ENCODE assay signal across 8 mouse cellular contexts in genomic region chr2:148409141-148409540, GRCm38 (mm10). TPM values are rescaled to one million over a fixed set of nuclear protein-coding genes. Genes with fewer than 3 reads are reported as not detected.
DNase-seq lines count a peak whose midpoint lies in the region; ATAC-seq and TF ChIP-seq lines count a peak whose summit lies in the region.

No protein-coding gene starts in this region.

- DNase-seq in adipocyte (ENCODE audit: low spot score), result peak; percentile 92
- DNase-seq in embryo, embryonic 11 days, result peak; percentile 74
- DNase-seq in skeletal muscle tissue, adult 2 months (ENCODE audit: low read depth, low spot score), result peak; percentile 85
- peak; percentile 67 for DNase-seq in yolk sac, embryonic 10.5 days (ENCODE audit: low spot score)

- 0 out of 2 replicates have a peak overlapping the region, but pooled peaks have one; percentile 79 for H3K4me2 ChIP-seq in intestine, postnatal 0 days (replicated peaks; ENCODE audit: low read depth)
- H3K4me2 ChIP-seq in limb, embryonic 12.5 days, result no peak overlapping the region
- no peak overlapping the region for H3K4me2 ChIP-seq in midbrain, embryonic 12.5 days (replicated peaks)

- H3K27me3 ChIP-seq in intestine, postnatal 0 days (replicated peaks; ENCODE audit: control insufficient read depth, insufficient read depth, low read length), result peaks cover 18% of the 10 kb centered on the region
- H3K27me3 ChIP-seq in limb, embryonic 12.5 days, result peaks cover 47% of the 10 kb centered on the region
- H3K27me3 ChIP-seq in midbrain, embryonic 12.5 days, result peaks cover 54% of the 10 kb centered on the region

- H3K4me1 ChIP-seq in intestine, postnatal 0 days (replicated peaks; ENCODE audit: control insufficient read depth, insufficient read depth, low read length), result peaks cover 5% of the 10 kb centered on the region; the same call in 1 of the 2 replicates
- peaks cover 27% of the 10 kb centered on the region for H3K4me1 ChIP-seq in limb, embryonic 12.5 days (replicated peaks)
- peaks cover 24% of the 10 kb centered on the region for H3K4me1 ChIP-seq in midbrain, embryonic 12.5 days

- no peak overlapping the region for H3K4me3 ChIP-seq in intestine, postnatal 0 days (ENCODE audit: low read depth, low read length)
- no peak overlapping the region for H3K4me3 ChIP-seq in limb, embryonic 12.5 days (replicated peaks)
- H3K4me3 ChIP-seq in midbrain, embryonic 12.5 days, result no peak overlapping the region

- peak; percentile 56 for ATAC-seq in granulocyte monocyte progenitor cell, adult 5-6 weeks (replicated peaks; ENCODE audit: poor library complexity, severe bottlenecking)
- ATAC-seq in intestine, postnatal 0 days, result peak; percentile 83
- peak; percentile 81 for ATAC-seq in limb, embryonic 12.5 days (ENCODE audit: insufficient number of reproducible peaks, insufficient read depth, low FRiP score, low TSS enrichment, low read depth)
- ATAC-seq in midbrain, embryonic 12.5 days (ENCODE audit: low FRiP score, low read depth), result peak; percentile 81

- H3K36me3 ChIP-seq in intestine, postnatal 0 days (ENCODE audit: control insufficient read depth, insufficient read depth), result no peaks in the 10 kb centered on the region
- no peaks in the 10 kb centered on the region for H3K36me3 ChIP-seq in limb, embryonic 12.5 days
- H3K36me3 ChIP-seq in midbrain, embryonic 12.5 days, result no peaks in the 10 kb centered on the region

- no peaks in the 10 kb centered on the region for H3K9me3 ChIP-seq in intestine, postnatal 0 days (ENCODE audit: control insufficient read depth)
- H3K9me3 ChIP-seq in limb, embryonic 12.5 days, result no peaks in the 10 kb centered on the region
- H3K9me3 ChIP-seq in midbrain, embryonic 12.5 days, result no peaks in the 10 kb centered on the region

- H3K27ac ChIP-seq in intestine, postnatal 0 days (ENCODE audit: low read depth, low read length), result no peak overlapping the region
- H3K27ac ChIP-seq in limb, embryonic 12.5 days, result no peak overlapping the region
- no peak overlapping the region for H3K27ac ChIP-seq in midbrain, embryonic 12.5 days (replicated peaks)

- no peak overlapping the region for H3K9ac ChIP-seq in intestine, postnatal 0 days (ENCODE audit: low read depth, low read length)
- H3K9ac ChIP-seq in limb, embryonic 12.5 days (replicated peaks), result no peak overlapping the region
- no peak overlapping the region for H3K9ac ChIP-seq in midbrain, embryonic 12.5 days (replicated peaks)

- TF ChIP-seq CTCF in intestine, postnatal 0 days (IDR thresholded peaks at IDR 0.05; ENCODE audit: low read depth), result peak; percentile 97

- whole genome bisulfite sequencing in intestine, postnatal 0 days, result 23% methylated on average over 9 of the region's 9 CpGs
- 28% methylated on average over 9 of the region's 9 CpGs for WGBS in limb, embryonic 12.5 days
- 12% methylated on average over 6 of the region's 9 CpGs for WGBS in midbrain, embryonic 12.5 days

RNA-seq across cellular contexts. Expression of gene Thbd, which starts 1.2 kb away (rescaled TPM):
- total RNA-seq in granulocyte monocyte progenitor cell, adult 5-6 weeks (2014; fragmentation: Nextera tagmentation), result 9.7 and 14.6 TPM in 2 replicates
- 11.8 and 13.0 TPM in 2 replicates for total RNA-seq in granulocyte monocyte progenitor cell, adult 5-6 weeks (2017)
- 18.1 and 18.3 TPM in 2 replicates for polyA plus RNA-seq in intestine, postnatal 0 days (2015; fragmentation: Nextera tagmentation; extraction: Ambion mirVana)
- polyA plus RNA-seq in limb, embryonic 12.5 days (2016; fragmentation: Nextera tagmentation; extraction: Ambion mirVana), result 4.8 and 6.2 TPM in 2 replicates
- 11.9 and 23.5 TPM in 2 replicates for polyA plus RNA-seq in midbrain, embryonic 12.5 days (2016; fragmentation: Nextera tagmentation; extraction: Ambion mirVana)

RNA-seq across cellular contexts. Expression of gene Sstr4, which starts 14.0 kb away (rescaled TPM):
- total RNA-seq in granulocyte monocyte progenitor cell, adult 5-6 weeks (2014; fragmentation: Nextera tagmentation), result not detected in 2 replicates
- not detected in 2 replicates for total RNA-seq in granulocyte monocyte progenitor cell, adult 5-6 weeks (2017)
- 0.78 and 1.1 TPM in 2 replicates for polyA plus RNA-seq in intestine, postnatal 0 days (2015; fragmentation: Nextera tagmentation; extraction: Ambion mirVana)
- 0.99 and 1.4 TPM in 2 replicates for polyA plus RNA-seq in limb, embryonic 12.5 days (2016; fragmentation: Nextera tagmentation; extraction: Ambion mirVana)
- polyA plus RNA-seq in midbrain, embryonic 12.5 days (2016; fragmentation: Nextera tagmentation; extraction: Ambion mirVana), result 1.5 and 2.4 TPM in 2 replicates

RNA-seq across cellular contexts. Expression of gene Cd93, which starts 34.2 kb away (rescaled TPM):
- total RNA-seq in granulocyte monocyte progenitor cell, adult 5-6 weeks (2014; fragmentation: Nextera tagmentation), result 148 and 150 TPM in 2 replicates
- 145 TPM in 2 replicates for total RNA-seq in granulocyte monocyte progenitor cell, adult 5-6 weeks (2017)
- polyA plus RNA-seq in intestine, postnatal 0 days (2015; fragmentation: Nextera tagmentation; extraction: Ambion mirVana), result 4.8 and 5.0 TPM in 2 replicates
- 5.6 and 6.2 TPM in 2 replicates for polyA plus RNA-seq in limb, embryonic 12.5 days (2016; fragmentation: Nextera tagmentation; extraction: Ambion mirVana)
- polyA plus RNA-seq in midbrain, embryonic 12.5 days (2016; fragmentation: Nextera tagmentation; extraction: Ambion mirVana), result 6.3 and 6.5 TPM in 2 replicates
